Mouse (Mus musculus) gastrocnemius, postnatal 4 days (tissue): ENCODE results near the gene Trim10. TPM values are rescaled to one million over a fixed set of nuclear protein-coding genes. Genes with fewer than 3 reads are reported as not detected.

Source experiments
- DNase-seq, 2 experiments: peaks; one replicate each; pipeline ENCODE4 v3.0.0; 2021 to 2022; ENCODE audit warnings: low spot score in 2 of 2, mixed read lengths in 2 of 2
- long read RNA-seq, 2 experiments: library from polyadenylated mRNA; stranded (forward); transcript quantifications; one replicate each; pipeline ENCODE4 v2.0.0; 2021
- total RNA-seq, 2 experiments: library from RNA; stranded (reverse); gene quantifications; 2 replicates each; pipeline ENCODE4 v1.2.3; 2021

Gene Trim10
- total RNA-seq: under 1 TPM; 0.20 to 0.80 TPM
- long read RNA-seq, experiment 1: 0 reads
- long read RNA-seq, experiment 2, partial matches to known transcripts: 0 of 2 reads
- long read RNA-seq, experiment 2, other reads (novel, unspliced or antisense): 0 of 2 reads

DNA sequence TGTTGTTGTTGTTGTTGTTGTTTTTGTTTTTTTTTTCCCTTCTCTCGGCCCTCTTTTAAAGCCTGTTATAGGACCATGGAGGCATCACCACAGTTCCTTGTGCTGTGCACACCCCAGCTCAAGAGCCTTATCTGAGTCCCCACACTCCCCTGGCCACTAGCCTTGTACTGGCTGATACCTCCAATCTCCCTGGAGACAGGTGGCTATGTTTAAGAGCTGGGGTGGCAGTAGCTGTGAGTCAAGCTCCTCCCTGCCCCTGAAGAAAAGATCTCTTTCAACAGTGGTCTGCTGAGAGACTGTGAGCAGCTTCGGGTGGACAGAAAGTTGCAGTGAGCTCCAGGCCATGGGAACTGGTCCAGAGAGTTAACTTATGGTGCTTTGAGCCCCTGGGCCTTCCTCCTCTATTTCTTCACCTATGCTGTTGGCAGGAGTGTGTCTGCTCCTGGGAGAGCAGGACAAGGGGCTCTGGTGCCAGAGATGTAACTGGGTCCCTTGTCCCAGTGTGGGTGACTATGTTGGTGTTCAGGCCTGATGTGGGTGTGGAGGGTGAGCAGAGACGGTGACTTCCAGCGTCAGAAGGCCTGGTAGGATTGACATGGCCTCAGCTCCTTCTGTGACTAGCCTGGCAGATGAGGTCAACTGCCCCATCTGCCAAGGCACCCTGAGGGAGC lies at the start of gene Trim10:
Gene Trim10, plus strand, starts transcription at position 291 of the 671 bp plus-strand sequence.
- DNase-seq: no peak

- DNase-seq: peak in 1 of 2 experiments; percentile 44
These were observed 45.4 kb upstream of the Trim10 start for GRCm38 (mm10) chr17:36824005-36824404.

- DNase-seq: no peak
These were observed 43.8 kb upstream of the Trim10 start for GRCm38 (mm10) chr17:36825525-36825924.

DNA sequence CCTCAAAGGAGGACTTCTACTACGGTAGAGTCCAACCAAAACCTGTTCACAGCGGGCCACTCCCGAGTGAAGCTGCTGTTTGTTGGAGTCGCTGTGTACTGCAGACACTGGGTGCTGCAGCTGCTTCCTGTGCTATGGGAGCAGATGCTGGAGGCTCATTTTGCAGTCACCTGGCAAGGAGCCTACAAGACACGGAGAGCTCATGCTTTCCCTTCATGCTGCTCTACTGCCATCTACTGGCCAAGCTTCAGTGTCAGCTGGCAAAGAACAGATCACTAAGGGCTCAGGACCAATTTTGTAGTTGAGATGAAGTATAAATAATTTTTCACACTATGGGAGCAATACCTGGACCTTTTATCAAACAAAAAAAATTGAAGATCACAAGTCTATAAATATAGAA lies 43.4 kb upstream of the Trim10 start:
- DNase-seq: peak; percentile 67 to 89

GRCm38 (mm10) chr17:36828488-36828887 lies 40.9 kb upstream of the Trim10 start:
- no peak for DNase-seq

GRCm38 (mm10) chr17:36830470-36830869 lies 38.9 kb upstream of the Trim10 start:
- DNase-seq: no peak

DNA sequence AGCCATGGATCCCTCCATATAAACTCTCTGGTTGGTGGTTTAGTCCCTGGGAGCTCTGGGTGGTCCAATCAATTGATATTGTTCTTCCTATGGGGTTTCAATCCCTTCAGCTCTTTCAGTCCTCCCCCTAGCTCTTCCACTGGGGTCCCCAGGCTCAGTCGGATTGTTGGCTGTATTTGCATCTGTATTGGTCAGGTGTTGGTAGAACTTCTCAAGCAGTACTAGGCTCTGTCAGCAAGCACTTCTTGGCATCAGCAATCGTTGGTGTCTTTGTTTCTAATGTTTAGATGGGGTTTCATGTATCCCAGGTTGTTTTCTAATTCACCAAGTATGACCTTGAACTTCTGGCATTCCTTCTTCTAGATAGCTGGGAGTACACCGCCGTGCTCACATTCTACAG lies 36.7 kb upstream of the Trim10 start:
- no peak for DNase-seq

DNA sequence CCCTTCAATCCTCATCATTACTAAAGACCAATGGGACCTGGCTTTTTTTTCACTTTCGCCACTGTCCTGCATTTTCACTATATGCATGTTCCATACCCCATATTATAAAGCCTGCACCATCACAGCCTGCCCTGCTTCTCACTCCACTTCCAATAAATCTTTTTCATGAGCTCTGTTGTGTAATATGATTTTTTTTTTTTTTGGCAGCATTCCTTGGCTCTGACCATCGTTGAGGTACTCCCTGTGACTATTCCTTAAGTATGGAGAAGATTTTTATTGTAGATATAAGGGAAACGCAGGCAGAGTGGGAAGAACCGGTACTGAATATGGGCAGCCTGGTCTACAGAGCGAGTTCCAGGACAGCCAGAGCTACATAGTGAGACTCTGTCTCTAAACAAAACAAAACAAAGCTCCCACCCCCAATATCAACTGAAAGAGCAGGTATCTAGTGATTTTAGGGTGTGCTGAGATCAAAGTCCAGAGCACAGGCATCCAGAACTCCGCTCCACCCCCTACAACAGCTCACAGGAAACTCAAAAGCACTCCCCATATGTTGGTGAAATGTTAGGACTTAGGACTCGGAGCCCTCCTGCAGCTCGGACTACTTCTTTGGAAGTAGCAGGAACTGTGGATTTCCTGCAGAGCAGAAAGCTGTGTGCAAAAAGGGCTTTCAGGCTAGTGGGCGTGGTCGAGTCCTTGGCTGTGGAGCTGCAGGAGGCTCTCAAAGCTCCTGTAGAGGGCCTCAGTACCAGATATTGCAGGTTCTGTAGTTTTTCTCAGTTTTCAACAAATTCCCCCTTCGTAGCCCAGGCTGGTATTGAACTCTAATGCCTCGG lies 33.6 kb upstream of the Trim10 start:
- DNase-seq: peak in 1 of 2 experiments; percentile 60

DNA sequence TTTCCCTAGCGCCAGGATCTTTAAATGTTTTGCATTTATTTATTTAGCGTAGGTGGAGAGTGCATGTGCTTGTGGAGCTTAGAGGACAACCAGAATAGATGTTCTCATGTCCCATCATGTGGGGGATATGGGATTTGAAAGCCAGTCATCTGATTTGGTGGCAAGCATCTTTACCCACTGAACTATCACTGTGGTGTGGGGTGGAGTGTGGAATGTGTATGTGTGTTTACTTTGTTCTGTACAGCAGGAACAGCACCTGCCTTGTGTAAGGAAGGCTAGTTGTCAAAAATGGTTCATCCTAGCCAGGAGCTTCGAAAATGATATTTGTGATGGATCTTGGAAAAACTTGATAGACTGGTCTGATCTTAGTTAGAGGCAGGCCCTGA lies 33.0 kb upstream of the Trim10 start:
- no peak for DNase-seq

GRCm38 (mm10) chr17:36836874-36837647 lies 32.3 kb upstream of the Trim10 start, which contains the start of gene Trim26:
Gene Trim26, plus strand, starts transcription at chr17:36837134.
- peak; percentile 92 to 97 for DNase-seq

GRCm38 (mm10) chr17:36839001-36839400 lies 30.4 kb upstream of the Trim10 start:
- no peak for DNase-seq

DNA sequence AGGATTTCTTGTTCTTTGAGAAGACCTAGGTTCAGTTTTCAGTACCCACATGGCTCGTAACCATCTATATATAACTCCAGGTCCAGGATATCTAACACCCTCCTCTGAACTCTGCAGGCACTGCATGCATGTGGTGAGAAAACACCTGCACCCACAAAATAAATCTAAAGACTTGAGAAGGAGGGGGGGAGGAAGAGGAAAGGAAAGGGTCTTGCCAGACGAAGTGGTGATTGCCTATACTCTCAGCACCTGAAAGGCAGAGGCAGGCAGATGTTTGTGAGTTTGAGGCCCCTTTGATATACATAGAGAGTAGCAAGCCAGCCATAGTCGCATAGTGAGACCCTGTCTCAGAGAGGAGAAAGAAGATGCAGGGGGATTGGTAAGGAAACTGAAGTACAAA lies 29.4 kb upstream of the Trim10 start:
- no peak for DNase-seq

DNA sequence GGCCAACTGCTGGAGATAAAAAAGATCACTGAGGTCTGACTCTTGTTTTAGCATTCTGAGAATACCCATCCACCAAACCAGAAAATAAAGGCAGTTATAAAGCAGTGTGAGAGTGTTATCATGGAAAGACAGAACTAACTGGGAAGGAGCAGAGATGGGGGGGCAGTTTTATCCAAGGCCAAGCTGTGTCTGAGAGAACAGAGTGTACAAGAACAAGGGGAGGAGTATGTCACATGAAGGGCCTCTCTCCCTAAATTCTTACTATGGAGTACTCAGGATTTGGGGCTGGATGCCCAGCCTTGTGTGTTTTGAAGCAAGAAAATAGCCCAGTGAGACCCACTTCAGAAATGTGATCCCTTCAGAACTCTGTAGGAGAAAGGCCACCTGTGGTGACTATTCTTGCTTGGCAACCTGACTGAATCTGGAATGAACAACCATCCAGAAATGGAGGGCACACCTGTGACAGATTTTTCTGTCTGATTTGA lies 28.4 kb upstream of the Trim10 start:
- no peak for DNase-seq

GRCm38 (mm10) chr17:36843696-36844095 lies 25.7 kb upstream of the Trim10 start:
- no peak for DNase-seq

- DNase-seq: no peak
These were observed 25.1 kb upstream of the Trim10 start for GRCm38 (mm10) chr17:36844286-36844719.

- no peak for DNase-seq
These were observed 24.6 kb upstream of the Trim10 start for GRCm38 (mm10) chr17:36844725-36845124.

GRCm38 (mm10) chr17:36848911-36849310 lies 20.5 kb upstream of the Trim10 start:
- no peak for DNase-seq

GRCm38 (mm10) chr17:36849992-36850391 lies 19.4 kb upstream of the Trim10 start:
- no peak for DNase-seq

- DNase-seq: no peak
These were observed 18.2 kb upstream of the Trim10 start for GRCm38 (mm10) chr17:36851200-36851599.

GRCm38 (mm10) chr17:36851627-36852026 lies 17.7 kb upstream of the Trim10 start:
- no peak for DNase-seq

DNA sequence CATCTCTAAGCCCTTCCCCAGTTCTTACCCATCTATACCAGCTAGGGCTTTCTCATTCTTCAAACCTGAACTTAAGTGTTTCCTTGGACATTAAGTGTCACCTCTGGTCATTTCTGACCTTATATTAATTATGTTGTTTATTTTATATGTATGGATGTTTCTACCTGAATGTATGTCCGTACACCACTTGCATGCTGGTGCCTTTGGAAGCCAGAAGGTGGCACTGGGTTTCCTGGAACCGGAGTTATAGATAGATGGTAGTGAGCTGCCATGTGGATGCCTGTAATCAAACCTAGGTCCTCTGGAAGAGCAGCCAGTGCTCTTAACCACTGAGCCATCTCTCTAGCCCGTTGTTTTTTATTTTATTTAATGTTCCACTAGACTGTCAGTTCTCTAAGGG lies 13.9 kb upstream of the Trim10 start:
- DNase-seq: no peak
